Mouse (Mus musculus) lung, adult 10 weeks (tissue): Measurements from ENCODE around the gene Abca15. TPM values are rescaled to one million over a fixed set of nuclear protein-coding genes. Genes with fewer than 3 reads are reported as not detected.

Source experiments
- polyA plus RNA-seq: library from polyadenylated mRNA; stranded (reverse); fragments of 350-450 nt; fragmentation: Illumina TruSeq; extraction: RNeasy Lipid Tissue Mini Kit (QIAGEN cat#74804); gene quantifications from one replicate; pipeline ENCODE4 v1.2.3, GENCODE M21; 2014; ENCODE audit warnings: low read depth, low replicate concordance; ENCODE audit not compliant: insufficient read depth

The Abca15 gene
- polyA plus RNA-seq = not detected

DNA sequence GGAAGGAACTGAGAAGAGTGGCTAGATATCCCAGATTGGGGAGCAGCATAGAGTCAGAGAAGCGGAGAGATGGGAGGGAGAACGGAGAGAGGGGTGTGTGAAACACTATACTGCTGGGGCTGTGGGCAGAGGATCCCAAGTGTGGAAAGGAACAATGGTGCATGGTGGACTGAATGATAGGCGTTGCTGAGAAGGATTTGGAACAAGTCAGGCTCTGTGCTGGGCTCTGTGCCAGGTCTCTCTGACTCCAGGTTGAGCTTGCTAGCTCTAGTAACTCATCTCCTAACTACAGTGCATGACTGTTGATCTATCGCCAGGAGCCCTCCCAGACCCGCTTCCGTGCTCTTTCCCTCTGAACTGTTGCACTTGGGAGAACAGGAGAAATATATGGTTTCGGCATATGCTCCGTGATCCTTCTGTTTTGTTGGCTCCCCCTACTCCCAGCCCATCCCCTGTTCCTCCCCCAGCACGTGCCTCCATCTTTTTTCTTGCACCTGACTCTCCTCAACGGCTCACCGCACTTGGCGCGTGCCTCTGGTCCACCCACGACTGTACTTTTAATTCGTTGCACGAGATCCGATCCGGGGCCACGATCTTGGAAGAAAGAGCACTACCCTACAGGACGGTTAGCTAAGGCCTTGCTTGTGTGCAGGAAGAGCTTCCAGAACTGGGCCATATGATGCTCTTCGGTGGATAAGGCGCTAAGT is at the start of gene Abca15:
Gene Abca15, plus strand, starts transcription at position 584 of the 707 bp plus-strand sequence.

DNA sequence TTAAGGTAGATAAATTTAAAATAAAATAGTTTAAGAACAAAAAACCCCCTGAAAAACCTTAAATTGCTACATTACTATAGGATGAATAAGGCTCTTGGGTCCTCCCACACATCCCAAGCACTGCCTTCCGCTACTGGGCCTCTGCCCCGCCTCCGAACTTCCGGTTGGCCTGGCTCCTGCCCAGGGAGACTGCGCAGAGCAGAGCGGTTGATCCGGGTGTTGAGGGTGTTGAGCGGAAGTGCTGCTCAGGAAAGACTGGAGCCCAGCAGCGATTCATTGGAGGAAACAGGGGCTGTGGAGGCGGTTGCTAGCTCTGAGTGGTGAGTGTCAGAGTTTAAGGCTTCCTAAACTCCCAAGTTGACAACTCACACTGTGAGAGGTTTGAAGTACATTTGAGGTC is 81.0 kb downstream of the Abca15 start, which contains the start of gene Abca16:
Gene Abca16, plus strand, starts transcription at position 201 of the 400 bp plus-strand sequence.

Other genes starting within 250 kb of the Abca15 start
- gene Dnah3, start 233.4 kb upstream of the Abca15 start, polyA plus RNA-seq = 1.7 TPM
- gene Tmem159, start 226.3 kb upstream of the Abca15 start, polyA plus RNA-seq = 62.4 TPM
- not detected for gene Zp2, start 183.4 kb upstream of the Abca15 start, polyA plus RNA-seq
- gene Anks4b, start 154.8 kb upstream of the Abca15 start, polyA plus RNA-seq = not detected
- 7.2 TPM for gene Crym, start 126.6 kb upstream of the Abca15 start, polyA plus RNA-seq
- 0.55 TPM for gene Abca14, start 124.7 kb upstream of the Abca15 start, polyA plus RNA-seq
- not detected for gene Abca16, start 81.0 kb downstream of the Abca15 start, polyA plus RNA-seq